Mouse (Mus musculus) limb, embryonic 15.5 days (tissue): Measurements from ENCODE around the gene Fgfr2. TPM values are rescaled to one million over a fixed set of nuclear protein-coding genes. Genes with fewer than 3 reads are reported as not detected.

Experiments used
- ATAC-seq: fragments of 200-750 bp; cut with Nextera tagmentation; 2 replicates; pipeline ENCODE4 v1.8.0; 2017; ENCODE audit warnings: low read depth, moderate TSS enrichment; ENCODE audit not compliant: insufficient number of reproducible peaks, low FRiP score, low TSS enrichment
- H3K27ac ChIP-seq: fragments of 300-500 bp; sonication (generic); 2 replicates; pipeline ENCODE4 v1.5.1; 2015; ENCODE audit warnings: moderate library complexity, mild to moderate bottlenecking, inconsistent platforms
- H3K27me3 ChIP-seq: fragments of 300-500 bp; sonication (generic); 2 replicates; pipeline ENCODE4 v1.6.1; 2015; ENCODE audit warnings: inconsistent platforms
- H3K36me3 ChIP-seq: fragments of 300-500 bp; sonication (generic); 2 replicates; pipeline ENCODE4 v1.6.1; 2015; ENCODE audit warnings: inconsistent platforms
- H3K4me1 ChIP-seq: fragments of 300-500 bp; sonication (generic); 2 replicates; pipeline ENCODE4 v1.6.1; 2015; ENCODE audit warnings: inconsistent platforms
- H3K4me2 ChIP-seq: fragments of 300-500 bp; sonication (generic); 2 replicates; pipeline ENCODE4 v1.6.1; 2015; ENCODE audit warnings: mild to moderate bottlenecking, inconsistent platforms
- H3K4me3 ChIP-seq: fragments of 300-500 bp; sonication (generic); 2 replicates; pipeline ENCODE4 v1.5.1; 2015; ENCODE audit warnings: mild to moderate bottlenecking, inconsistent platforms
- H3K9ac ChIP-seq: fragments of 300-500 bp; sonication (generic); 2 replicates; pipeline ENCODE4 v1.6.1; 2015; ENCODE audit warnings: inconsistent platforms
- H3K9me3 ChIP-seq: fragments of 300-500 bp; sonication (generic); 2 replicates; pipeline ENCODE4 v1.6.1; 2016; ENCODE audit warnings: inconsistent platforms
- WGBS: fragments of 180-500 bp; shearing (Covaris S2); methylation state at CpG from one replicate; pipeline ENCODE4 v1.1.7; 2015; 5-methylcytosine and 5-hydroxymethylcytosine counted together
- polyA plus RNA-seq: library from polyadenylated mRNA; unstranded; fragments of >200 nt; fragmentation: Nextera tagmentation; extraction: Ambion mirVana; gene quantifications from 2 replicates; pipeline ENCODE4 v1.2.1, GENCODE M21; 2015

Fgfr2 gene
- polyA plus RNA-seq, 1 experiment from 2014 or later = 101 TPM

GRCm38 (mm10) chr7:131541184-131542114 lies 1581.7 kb downstream of the Fgfr2 start:
- H3K9ac ChIP-seq = no peak overlapping the region
- WGBS = 2% methylated on average over 41 of the region's 41 CpGs

GRCm38 (mm10) chr7:131539979-131540378 lies 1583.2 kb downstream of the Fgfr2 start:
- Histone ChIP-seq H3K4me2 (no peak overlapping the region), H3K4me3 (no peak overlapping the region), H3K27me3 (peaks cover 90% of the 10 kb centered on the region), H3K36me3 (no peaks in the 10 kb centered on the region), H3K27ac (no peak overlapping the region), H3K9me3 (no peaks in the 10 kb centered on the region), H3K4me1 (peaks cover 32% of the 10 kb centered on the region), H3K9ac (no peak overlapping the region)
- 0% methylated on average over 7 of the region's 7 CpGs for WGBS
- ATAC-seq = no peak

More at GRCm38 (mm10) chr7:131541184-131542114, 1581.7 kb downstream of the Fgfr2 start:
- H3K27ac ChIP-seq = no peak overlapping the region
- H3K4me2 ChIP-seq = peak overlapping the region; percentile 72
- no peaks in the 10 kb centered on the region for H3K9me3 ChIP-seq
- peaks cover 32% of the 10 kb centered on the region for H3K4me1 ChIP-seq
- H3K36me3 ChIP-seq = no peaks in the 10 kb centered on the region
- ATAC-seq = no peak
- H3K4me3 ChIP-seq = peak overlapping the region; percentile 39
- H3K27me3 ChIP-seq = peaks cover 95% of the 10 kb centered on the region

- WGBS = 53% methylated on average over 2 of the region's 2 CpGs
These were observed 1619.4 kb downstream of the Fgfr2 start for GRCm38 (mm10) chr7:131503739-131504138.

GRCm38 (mm10) chr7:131478403-131478802 lies 1644.7 kb downstream of the Fgfr2 start:
- Histone ChIP-seq H3K4me2 (no peak overlapping the region), H3K4me1 (no peaks in the 10 kb centered on the region), H3K4me3 (no peak overlapping the region), H3K27me3 (no peaks in the 10 kb centered on the region), H3K27ac (no peak overlapping the region), H3K36me3 (no peaks in the 10 kb centered on the region), H3K9ac (no peak overlapping the region), H3K9me3 (no peaks in the 10 kb centered on the region)
- 95% methylated on average over 5 of the region's 5 CpGs for WGBS
- ATAC-seq = no peak

More at GRCm38 (mm10) chr7:131503739-131504138, 1619.4 kb downstream of the Fgfr2 start:
- ATAC-seq = no peak
- Histone ChIP-seq H3K4me2 (no peak overlapping the region), H3K9ac (no peak overlapping the region), H3K9me3 (no peaks in the 10 kb centered on the region), H3K27ac (no peak overlapping the region), H3K4me1 (no peaks in the 10 kb centered on the region), H3K4me3 (no peak overlapping the region), H3K36me3 (no peaks in the 10 kb centered on the region), H3K27me3 (no peaks in the 10 kb centered on the region)

- ATAC-seq = no peak
- WGBS = 31% methylated on average over 8 of the region's 8 CpGs
- H3K4me2 ChIP-seq = no peak overlapping the region
These were observed 1646.0 kb downstream of the Fgfr2 start for GRCm38 (mm10) chr7:131477140-131477539.

GRCm38 (mm10) chr7:131471551-131471950 lies 1651.6 kb downstream of the Fgfr2 start:
- no peak overlapping the region for H3K4me3 ChIP-seq
- WGBS = 92% methylated on average over 5 of the region's 5 CpGs

More at GRCm38 (mm10) chr7:131477140-131477539, 1646.0 kb downstream of the Fgfr2 start:
- no peak overlapping the region for H3K27ac ChIP-seq
- H3K27me3 ChIP-seq = no peaks in the 10 kb centered on the region
- no peak overlapping the region for H3K4me3 ChIP-seq
- H3K9me3 ChIP-seq = no peaks in the 10 kb centered on the region
- no peak overlapping the region for H3K9ac ChIP-seq
- H3K36me3 ChIP-seq = no peaks in the 10 kb centered on the region
- H3K4me1 ChIP-seq = no peaks in the 10 kb centered on the region

GRCm38 (mm10) chr7:131469506-131469905 lies 1653.6 kb downstream of the Fgfr2 start:
- no peak overlapping the region for H3K9ac ChIP-seq
- H3K36me3 ChIP-seq = no peaks in the 10 kb centered on the region
- no peaks in the 10 kb centered on the region for H3K4me1 ChIP-seq
- no peak overlapping the region for H3K4me2 ChIP-seq
- no peaks in the 10 kb centered on the region for H3K27me3 ChIP-seq
- no peak overlapping the region for H3K27ac ChIP-seq
- H3K9me3 ChIP-seq = no peaks in the 10 kb centered on the region
- no peak overlapping the region for H3K4me3 ChIP-seq
- ATAC-seq = no peak
- WGBS = 77% methylated on average over 3 of the region's 3 CpGs

More at GRCm38 (mm10) chr7:131471551-131471950, 1651.6 kb downstream of the Fgfr2 start:
- Histone ChIP-seq H3K27ac (no peak overlapping the region), H3K36me3 (no peaks in the 10 kb centered on the region), H3K9ac (no peak overlapping the region), H3K27me3 (no peaks in the 10 kb centered on the region), H3K4me2 (no peak overlapping the region), H3K4me1 (no peaks in the 10 kb centered on the region), H3K9me3 (no peaks in the 10 kb centered on the region)
- ATAC-seq = no peak

GRCm38 (mm10) chr7:131467312-131467711 lies 1655.8 kb downstream of the Fgfr2 start:
- H3K9ac ChIP-seq = no peak overlapping the region
- H3K4me3 ChIP-seq = no peak overlapping the region
- WGBS = 85% methylated on average over 3 of the region's 3 CpGs
- H3K4me1 ChIP-seq = no peaks in the 10 kb centered on the region
- no peaks in the 10 kb centered on the region for H3K36me3 ChIP-seq
- no peak overlapping the region for H3K4me2 ChIP-seq
- H3K27me3 ChIP-seq = no peaks in the 10 kb centered on the region
- H3K9me3 ChIP-seq = no peaks in the 10 kb centered on the region
- ATAC-seq = no peak
- H3K27ac ChIP-seq = no peak overlapping the region

- Histone ChIP-seq H3K36me3 (no peaks in the 10 kb centered on the region), H3K4me3 (no peak overlapping the region), H3K4me2 (no peak overlapping the region), H3K9me3 (no peaks in the 10 kb centered on the region), H3K27me3 (no peaks in the 10 kb centered on the region), H3K4me1 (no peaks in the 10 kb centered on the region), H3K9ac (no peak overlapping the region), H3K27ac (no peak overlapping the region)
- 77% methylated on average over 3 of the region's 3 CpGs for WGBS
- no peak for ATAC-seq
These were observed 1657.4 kb downstream of the Fgfr2 start for GRCm38 (mm10) chr7:131465735-131466134.

GRCm38 (mm10) chr7:131465117-131465601 lies 1658.0 kb downstream of the Fgfr2 start:
- H3K4me1 ChIP-seq = no peaks in the 10 kb centered on the region
- no peaks in the 10 kb centered on the region for H3K27me3 ChIP-seq
- no peak overlapping the region for H3K4me3 ChIP-seq
- ATAC-seq = no peak
- no peaks in the 10 kb centered on the region for H3K36me3 ChIP-seq
- H3K4me2 ChIP-seq = no peak overlapping the region
- whole genome bisulfite sequencing = 71% methylated on average over 3 of the region's 3 CpGs
- no peaks in the 10 kb centered on the region for H3K9me3 ChIP-seq
- H3K9ac ChIP-seq = no peak overlapping the region
- no peak overlapping the region for H3K27ac ChIP-seq

GRCm38 (mm10) chr7:131456714-131457113 lies 1666.4 kb downstream of the Fgfr2 start:
- ATAC-seq = no peak
- no peaks in the 10 kb centered on the region for H3K27me3 ChIP-seq
- no peaks in the 10 kb centered on the region for H3K36me3 ChIP-seq
- WGBS = 82% methylated on average over 5 of the region's 5 CpGs
- no peak overlapping the region for H3K27ac ChIP-seq
- H3K4me1 ChIP-seq = no peaks in the 10 kb centered on the region
- H3K9ac ChIP-seq = no peak overlapping the region
- H3K4me2 ChIP-seq = no peak overlapping the region
- H3K9me3 ChIP-seq = no peaks in the 10 kb centered on the region
- H3K4me3 ChIP-seq = no peak overlapping the region

GRCm38 (mm10) chr7:131437051-131437450 lies 1686.1 kb downstream of the Fgfr2 start:
- 56% methylated on average over 3 of the region's 3 CpGs for WGBS
- no peaks in the 10 kb centered on the region for H3K4me1 ChIP-seq
- H3K27ac ChIP-seq = no peak overlapping the region
- H3K36me3 ChIP-seq = peaks cover 13% of the 10 kb centered on the region
- no peak overlapping the region for H3K4me2 ChIP-seq
- no peak for ATAC-seq
- H3K9ac ChIP-seq = no peak overlapping the region
- no peaks in the 10 kb centered on the region for H3K9me3 ChIP-seq
- no peaks in the 10 kb centered on the region for H3K27me3 ChIP-seq
- no peak overlapping the region for H3K4me3 ChIP-seq
